Mouse (Mus musculus): ENCODE data around the gene Apoh. TPM values are rescaled to one million over a fixed set of nuclear protein-coding genes. Genes with fewer than 3 reads are reported as not detected.
A peak's percentile ranks its signal among the peaks of the same experiment; 100 is the strongest.

Apoh gene
- total RNA-seq, 2 experiments from 2014 or later: 0.22 TPM; not detected in 1

DNA sequence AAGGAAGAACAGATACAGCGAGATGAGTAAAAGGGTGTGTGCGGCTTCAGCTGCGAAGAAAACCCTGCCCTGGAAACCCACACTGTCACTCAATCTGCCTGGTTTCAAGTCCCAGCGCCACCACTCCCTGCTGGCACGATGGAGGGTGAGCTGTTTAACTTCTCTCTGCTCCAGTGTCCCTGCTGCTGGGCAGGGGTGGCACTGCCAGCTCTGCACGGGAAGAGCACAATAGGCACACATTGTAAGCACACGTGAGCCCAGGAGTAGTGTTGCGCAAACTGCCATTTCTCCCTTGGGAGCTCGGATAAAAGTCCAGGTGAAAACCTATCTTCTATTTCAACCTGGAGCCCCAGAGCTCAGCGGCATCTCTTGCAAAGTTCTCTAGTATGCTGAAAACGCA is 12.3 kb upstream of the Apoh start:
- intact Hi-C loops (cut with DNase I): no loop called here
- no peak for DNase-seq

DNA sequence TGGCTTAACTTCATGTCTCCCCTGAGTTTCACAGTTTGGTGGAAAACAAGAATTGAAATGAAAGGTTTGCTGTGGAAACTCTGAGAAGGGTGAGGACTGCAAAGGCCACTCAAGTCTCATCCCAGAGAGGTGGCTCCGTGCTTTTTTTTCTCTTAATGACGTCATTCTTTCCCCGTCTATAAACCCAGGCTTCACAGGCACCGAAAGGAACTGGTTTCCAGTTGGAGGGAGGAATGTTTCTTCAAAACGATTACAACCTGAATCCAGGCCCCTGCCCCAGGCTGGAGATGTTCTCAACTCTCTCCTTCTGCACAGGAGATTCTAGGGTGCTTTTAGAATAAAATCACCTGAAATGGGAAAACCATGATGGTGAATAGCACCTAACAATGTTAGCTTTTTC is 10.1 kb upstream of the Apoh start:
- intact Hi-C loops (cut with DNase I): no loop called here
- DNase-seq: no peak

DNA sequence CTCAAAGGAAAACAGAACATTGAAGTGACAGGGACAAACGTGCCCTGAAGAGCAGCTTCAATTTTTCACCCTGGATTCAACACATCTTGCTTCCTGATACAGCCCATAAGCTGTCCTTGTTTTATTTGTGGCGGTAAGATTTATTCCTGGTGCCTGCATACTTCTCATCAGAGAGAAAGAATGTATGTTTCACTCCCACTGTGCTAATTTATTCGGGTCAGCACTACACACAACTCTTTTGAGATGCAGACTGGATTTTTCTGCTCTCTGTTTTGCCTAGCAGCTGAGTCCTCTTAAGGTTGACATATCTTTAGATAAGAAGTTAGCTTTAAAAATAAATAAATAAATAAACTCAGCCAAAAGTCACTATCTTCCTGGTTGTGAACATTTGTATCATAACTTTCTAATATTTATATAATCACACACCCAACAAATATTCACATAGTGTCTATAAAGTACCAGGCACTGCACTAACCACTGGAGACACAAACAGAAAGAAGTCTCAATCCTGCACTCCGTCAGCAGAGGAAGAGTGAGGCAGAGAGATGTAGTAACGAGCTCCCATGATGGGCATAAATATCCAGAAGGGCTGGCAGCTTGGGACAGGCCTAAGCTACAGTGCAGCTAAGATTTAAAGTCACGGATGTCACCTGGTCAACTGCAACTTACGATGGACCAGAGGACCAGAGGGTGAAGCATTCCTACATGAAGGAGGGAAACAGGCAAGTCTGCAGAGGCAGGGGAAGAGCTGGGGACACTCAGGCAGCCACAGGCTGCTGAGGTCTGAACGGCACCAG is 9.4 kb upstream of the Apoh start:
- intact Hi-C loops (cut with DNase I): no loop called here
- DNase-seq: no peak

DNA sequence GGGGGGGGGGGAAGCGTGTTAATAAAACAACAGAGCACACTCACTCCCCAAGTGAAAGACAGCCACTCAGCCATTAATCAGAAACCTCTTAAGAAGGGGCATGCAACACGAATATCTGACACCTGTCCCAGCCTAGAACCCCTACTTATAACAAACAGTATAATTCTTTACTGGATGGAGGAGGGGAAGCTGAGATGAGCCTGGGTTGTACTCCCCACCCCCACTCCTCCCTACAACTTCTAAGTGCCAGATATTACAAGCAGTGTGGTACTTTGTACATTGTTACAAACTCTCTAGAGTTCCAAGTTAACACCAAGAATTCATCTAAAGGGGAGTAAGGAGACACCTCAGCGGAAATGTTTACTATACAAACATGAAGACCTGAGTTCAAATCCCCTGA is 8.5 kb upstream of the Apoh start:
- intact Hi-C loops (cut with DNase I): no loop called here
- no peak for DNase-seq

DNA sequence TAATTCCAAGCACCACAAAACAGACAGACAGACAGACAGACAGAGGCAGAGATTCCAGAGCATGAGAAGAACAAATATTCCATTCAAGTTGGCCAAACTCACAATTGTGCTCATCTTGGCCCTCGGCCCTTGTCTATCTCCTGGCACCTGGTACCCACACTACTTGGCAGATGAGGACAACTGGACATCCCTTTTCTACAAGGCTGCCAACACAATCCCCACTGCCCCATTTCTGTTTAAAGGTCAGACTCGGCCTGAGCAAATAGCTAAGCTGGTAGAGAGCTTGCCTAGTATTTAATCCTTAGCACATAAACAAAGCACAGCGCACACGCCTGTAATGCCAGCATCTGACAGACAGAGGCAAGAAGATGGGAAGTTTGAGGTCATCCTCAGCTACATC is 7.6 kb upstream of the Apoh start:
- intact Hi-C loops (cut with DNase I): no loop called here
- DNase-seq: peak; percentile 14 to 26

DNA sequence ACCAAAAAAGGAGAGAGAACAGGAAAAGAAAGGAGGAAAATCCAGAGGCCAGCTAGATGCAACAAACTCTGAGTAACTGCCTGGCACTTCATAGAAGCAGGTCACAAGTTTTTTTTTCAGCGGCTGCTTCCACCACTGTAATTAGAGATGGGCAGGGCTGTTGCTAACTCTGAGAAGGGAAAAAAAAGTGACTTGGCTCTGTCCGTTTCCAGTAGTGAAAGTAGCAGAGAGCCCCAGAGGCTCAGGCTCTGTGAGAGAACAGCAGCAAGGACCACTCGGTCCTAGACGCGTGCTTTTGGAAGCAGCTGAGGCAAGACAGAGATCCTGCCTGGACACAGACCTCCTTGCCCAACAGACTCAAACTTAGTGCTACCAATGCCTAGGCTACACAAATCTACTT is 6.7 kb upstream of the Apoh start:
- intact Hi-C loops (cut with DNase I): no loop called here

DNA sequence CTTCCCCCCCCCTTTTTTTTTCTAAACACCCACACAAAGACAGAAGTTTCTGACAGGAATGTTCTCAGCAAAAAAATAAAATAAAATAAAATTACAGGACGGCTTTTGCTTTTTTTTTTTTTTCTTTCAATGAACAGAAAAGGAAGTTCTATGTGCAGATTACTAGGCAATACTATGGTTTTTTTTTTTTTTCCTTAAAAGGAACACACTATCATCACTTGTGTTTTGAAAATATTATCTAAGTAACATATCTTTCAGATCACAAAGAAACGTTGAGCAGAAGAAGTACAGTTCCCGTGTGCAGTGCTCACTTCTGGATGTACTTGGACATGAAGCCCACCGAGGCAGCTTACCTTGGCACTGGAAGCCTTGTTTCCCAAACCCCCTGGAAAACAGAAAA is 2.9 kb upstream of the Apoh start:
- intact Hi-C loops (cut with DNase I): loop anchor here (5.0 kb wide), 2 partner anchors 83 to 123 kb away; no protein-coding TSS in a partner anchor
- DNase-seq: no peak

More for the DNA sequence above, 6.7 kb upstream of the Apoh start:
- DNase-seq: peak; percentile 41 to 51

DNA sequence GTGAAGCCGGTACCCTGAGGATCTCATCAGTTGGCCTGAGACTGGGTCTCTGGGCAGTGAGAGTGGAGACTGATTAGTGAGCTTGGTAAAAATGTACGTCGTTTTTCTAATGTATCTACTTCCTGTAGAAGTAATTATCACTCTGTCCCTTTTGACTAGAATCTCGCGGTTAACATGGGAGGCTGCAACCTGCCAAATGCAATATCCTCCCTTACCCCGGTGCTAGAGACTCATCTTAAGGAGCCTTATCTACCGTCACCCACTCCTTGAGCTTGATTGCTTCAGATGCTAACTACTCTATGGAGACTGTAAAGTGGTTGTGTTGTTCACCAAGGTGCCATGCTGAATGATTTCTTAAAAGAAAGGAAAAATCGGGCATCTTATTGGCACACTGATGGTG is 1.4 kb upstream of the Apoh start:
- DNase-seq: no peak
- intact Hi-C loops (cut with DNase I): loop anchor here (5.0 kb wide), 2 partner anchors 84 to 124 kb away; no protein-coding TSS in a partner anchor

DNA sequence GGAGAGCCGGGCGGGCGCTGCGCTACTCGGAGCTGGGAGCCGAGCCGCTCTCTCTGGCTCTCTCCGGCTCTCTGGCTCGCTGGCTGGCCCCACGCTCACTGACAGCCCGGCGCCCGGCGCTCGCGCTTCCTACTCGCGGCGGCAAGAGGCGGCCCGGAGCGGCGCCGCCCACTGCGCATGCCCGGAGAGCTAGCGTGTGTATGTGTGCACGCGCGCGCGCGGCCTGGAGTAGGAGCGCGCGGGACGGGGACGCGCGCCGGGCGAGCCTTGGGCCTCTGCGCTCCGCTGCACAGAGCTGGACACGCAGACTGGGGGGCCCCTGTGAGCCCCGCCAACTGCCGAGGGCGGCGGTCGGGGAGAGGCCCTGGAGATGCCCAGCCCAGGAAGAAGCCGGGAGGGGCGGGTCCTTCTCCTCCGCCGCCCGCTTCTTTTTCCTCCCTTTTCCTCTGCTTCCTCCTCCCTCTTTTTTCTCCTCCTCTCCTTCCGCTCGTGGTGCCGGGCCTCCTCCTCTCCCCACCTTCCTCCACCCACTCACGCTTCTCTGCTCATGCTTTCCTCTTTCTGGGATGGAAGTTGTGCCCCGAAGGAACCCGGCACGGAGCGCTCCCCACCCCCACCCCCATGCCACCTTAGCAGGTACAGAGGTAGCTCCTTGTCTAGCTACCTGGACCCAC is 772 bp downstream of the Apoh start, which contains the start of gene Prkca:
Gene Prkca, minus strand, starts transcription at position 140 of the 674 bp plus-strand sequence.
- intact Hi-C loops (cut with DNase I): loop anchor here (2.0 to 5.0 kb wide), 3 partner anchors 33 to 127 kb away; no protein-coding TSS in a partner anchor
- peak; percentile 95 to 96 for DNase-seq

DNA sequence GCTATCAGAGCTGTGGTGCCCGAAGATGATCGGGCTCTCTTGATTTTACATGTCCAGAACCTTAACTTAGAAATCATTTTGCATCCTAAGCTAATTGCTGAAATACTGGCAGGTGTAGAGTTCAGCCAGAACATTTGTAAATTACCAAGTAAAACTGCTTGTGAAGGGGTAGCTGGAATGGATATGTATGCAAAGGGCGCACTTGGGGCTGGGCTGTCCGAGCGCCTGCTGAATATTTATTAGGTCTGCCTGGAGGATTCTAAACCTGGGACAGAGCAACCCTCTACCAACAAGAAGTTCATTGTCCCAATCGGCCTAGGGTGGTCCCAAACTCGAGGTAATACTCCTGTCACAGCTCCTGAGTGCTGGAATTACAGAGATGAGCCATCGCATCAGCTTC is 1.6 kb downstream of the Apoh start:
- no peak for DNase-seq
- intact Hi-C loops (cut with DNase I): loop anchor here (2.0 to 5.0 kb wide), 4 partner anchors 32 to 127 kb away; no protein-coding TSS in a partner anchor

DNA sequence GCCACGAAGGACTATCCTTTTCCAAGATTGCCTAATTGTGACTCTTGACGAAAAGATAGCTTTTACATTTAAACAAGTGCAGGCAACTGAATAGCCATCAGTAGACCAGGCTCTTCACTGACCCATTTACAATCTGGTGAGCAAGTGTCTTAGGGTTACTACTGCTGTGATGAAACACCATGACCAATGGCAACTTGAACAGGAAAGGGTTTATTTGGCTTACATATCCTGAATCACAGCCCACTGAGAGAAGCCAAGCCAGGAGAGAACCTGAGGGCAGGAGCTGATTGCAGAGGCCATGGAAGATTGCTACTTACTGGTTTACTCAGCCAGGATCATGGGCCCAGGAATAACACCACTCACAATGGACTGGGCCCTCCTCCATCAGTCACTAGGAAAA is 2.2 kb downstream of the Apoh start:
- intact Hi-C loops (cut with DNase I): loop anchor here (2.0 to 5.0 kb wide), 2 partner anchors 31 to 43 kb away; no protein-coding TSS in a partner anchor
- no peak for DNase-seq

DNA sequence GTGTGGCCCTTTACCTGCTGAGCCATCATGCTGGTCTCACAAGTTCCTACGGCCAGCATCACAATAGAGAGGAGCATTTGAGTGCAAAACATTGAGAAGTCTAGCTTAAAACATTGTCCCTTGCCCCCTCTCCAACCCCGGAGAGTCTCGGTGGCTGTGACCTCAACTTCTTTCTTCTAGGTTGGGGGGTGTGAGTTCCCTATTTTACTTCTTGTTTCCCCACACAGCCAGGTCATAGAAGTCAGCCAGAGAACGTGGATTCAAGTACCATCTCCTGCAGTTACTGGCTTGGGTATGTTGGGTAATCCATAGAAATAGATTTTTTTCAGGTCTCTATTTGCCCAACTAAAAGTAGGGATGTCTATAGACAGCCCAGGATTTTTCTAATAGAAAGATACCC is 7.6 kb downstream of the Apoh start:
- DNase-seq: no peak
- intact Hi-C loops (cut with DNase I): no loop called here

DNA sequence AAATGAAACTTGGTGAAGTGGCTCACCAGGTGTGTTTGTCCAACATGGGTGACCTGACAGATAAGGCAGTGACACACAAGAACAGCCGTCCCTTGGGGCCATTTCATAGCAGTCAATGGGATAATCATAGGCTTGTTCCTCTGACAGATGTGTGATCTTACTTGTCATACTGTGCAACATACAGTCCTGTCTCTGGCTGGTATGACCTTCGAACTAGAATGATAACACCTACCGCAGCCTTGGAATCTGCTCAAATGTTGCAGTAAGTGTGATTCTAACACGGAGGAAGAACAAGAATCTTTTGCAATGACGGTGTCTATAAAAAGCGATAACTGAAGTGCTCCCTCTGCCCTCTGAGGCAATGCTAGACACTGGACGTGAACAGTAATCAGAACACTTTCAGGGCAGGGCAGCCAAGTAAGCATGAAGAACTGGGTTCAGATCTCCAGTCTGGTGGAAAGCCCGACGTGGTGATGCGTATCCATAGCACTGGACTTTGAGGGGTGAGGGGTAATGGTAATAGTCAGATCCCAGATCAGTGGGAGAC is 9.8 kb downstream of the Apoh start:
- intact Hi-C loops (cut with DNase I): no loop called here
- no peak for DNase-seq

DNA sequence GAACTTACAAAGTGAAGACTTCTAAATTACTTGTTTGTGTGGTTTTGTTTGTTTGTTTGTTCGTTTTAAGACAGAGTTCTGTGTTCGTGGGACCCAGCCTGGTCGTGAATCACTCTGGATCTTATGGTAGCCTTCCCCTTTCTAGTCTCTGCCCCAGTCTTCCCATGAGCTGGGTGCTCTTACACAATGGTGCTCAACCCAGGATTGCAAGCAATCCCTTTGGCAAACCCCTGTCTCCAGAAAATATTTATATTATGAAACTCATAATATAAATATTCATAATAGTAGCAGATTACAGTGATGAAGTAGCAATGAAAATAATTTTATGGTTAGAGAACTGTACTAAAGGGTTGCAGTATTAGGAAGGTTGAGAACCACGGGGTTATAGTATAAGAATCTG is 12.9 kb downstream of the Apoh start:
- intact Hi-C loops (cut with DNase I): no loop called here
- DNase-seq: no peak

DNA sequence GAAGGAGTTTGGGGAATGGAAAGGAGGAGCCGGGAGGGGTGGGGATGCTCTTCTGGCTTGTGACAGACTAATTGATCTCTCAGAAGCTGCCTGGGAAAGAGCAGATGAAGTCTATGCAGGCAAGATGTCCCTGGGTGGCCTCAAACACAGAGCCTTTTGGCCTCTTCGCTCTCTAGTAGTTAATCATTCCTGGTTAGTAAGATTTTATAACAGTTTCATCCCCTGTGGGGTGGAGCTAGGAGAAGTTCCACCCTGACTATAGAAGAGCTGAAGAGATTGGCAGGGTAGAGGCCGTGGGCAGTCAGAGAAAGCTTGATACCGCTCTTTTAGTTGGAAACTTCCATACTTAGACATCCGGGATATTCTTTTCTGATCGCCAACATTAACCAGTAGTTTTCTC is 15.8 kb downstream of the Apoh start:
- no peak for DNase-seq
- intact Hi-C loops (cut with DNase I): no loop called here

DNA sequence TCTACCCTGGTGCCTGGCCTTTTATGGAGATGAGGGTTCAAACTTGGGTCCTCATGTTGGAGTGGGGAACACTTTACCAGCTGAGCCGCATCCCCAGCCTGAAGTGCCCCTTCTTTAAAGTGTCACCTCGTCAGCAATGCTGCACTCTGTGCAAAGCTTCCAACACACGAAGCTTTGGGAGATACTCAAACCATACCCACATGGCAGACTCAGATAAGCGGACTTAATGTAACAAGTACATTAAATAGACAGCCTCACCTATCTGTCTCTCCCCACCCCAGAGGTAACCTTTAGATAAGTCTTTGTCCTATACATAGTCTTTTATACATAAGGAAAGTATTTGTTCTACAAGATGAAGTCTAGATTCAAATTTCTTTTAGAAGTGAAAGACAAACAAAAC is 17.8 kb downstream of the Apoh start:
- DNase-seq: no peak
- intact Hi-C loops (cut with DNase I): no loop called here

DNA sequence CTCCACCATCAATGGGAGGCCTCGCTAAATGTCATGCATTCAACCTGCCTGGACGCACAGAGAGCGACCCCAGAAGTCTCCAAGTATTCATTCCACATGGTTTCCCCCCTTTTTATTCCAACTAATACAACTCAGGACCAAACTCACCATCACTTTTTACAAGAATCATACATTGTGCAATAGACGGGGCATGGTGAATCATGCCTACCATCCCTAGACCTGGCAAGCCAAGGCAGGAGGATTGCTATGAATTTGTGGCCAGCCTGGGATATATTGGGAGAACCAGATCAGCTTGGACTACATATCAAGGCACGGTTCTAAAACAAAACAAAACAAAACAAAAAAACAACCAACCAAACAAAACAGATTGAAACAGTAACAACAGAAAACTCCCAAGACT is 19.8 kb downstream of the Apoh start:
- DNase-seq: no peak
- intact Hi-C loops (cut with DNase I): no loop called here

DNA sequence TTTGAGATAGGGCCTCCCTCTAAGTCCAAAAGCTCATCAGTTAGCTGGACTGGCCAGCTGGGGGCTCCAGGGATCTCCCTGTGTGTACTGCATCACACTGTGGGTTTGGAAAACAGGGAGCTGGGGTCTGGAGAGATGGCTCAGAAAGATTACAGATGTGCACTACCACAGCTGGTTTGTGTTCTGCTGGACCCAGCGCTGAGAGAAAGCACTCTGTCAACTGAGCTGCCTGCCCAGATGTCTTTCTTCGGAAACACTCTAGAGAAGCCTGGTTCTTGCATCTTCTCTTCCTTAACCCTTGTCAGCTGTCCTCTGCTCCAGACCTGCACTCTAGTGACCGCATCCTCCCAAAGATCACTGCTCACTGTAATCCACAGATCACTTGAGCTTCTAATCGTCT is 20.8 kb downstream of the Apoh start:
- no peak for DNase-seq
- intact Hi-C loops (cut with DNase I): no loop called here

DNA sequence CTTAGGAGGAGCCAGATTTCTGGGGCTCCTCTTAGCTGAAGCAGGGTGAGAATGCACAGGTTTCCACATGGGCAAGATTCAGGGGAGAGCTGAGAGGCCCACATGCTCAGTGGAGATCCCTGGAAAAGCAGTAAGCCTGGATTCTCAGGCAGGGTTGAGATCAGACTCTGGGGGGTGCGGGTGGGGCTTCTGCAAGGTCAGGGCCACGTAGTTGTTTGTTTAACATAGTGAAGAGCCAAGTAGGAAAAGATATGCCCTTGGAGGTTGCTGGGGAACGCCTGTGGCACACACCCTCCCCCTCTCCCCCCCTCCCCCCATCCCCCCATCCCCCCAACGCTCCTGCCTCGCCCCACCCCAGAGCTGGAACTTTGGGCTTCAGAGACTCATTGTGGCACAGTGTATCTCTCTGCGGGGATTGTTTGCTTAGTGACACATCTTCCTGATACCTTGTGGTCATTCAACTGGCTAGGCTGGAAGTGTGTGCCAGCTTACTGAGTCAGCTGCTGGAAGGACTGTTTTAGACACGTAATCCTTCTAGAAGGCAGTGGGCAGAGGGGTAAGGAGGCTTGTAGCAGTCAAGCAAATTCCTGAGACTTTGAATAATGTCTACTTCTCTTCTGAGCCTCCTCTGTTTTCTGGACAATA is 21.9 kb downstream of the Apoh start:
- peak; percentile 20 to 29 for DNase-seq
- intact Hi-C loops (cut with DNase I): no loop called here

DNA sequence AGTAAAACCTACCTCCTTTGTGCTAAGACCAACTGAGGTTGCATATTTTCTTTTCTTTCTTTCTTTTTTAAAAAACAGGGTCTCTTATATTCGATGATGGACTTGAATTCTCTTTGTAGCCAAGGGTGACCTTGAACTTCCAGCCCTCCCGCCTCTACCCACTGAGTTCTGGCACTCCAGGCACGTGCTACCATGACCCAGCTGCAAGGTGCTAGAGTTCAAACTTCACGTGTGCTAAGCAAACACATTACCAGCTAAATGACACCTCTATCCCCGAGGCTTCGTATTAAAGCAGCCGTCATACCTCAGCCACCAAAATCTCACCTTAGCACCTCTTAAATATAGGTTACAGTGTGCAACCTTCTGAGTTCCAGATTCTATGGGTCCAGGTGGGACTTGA is 22.4 kb downstream of the Apoh start:
- intact Hi-C loops (cut with DNase I): no loop called here
- no peak for DNase-seq

DNA sequence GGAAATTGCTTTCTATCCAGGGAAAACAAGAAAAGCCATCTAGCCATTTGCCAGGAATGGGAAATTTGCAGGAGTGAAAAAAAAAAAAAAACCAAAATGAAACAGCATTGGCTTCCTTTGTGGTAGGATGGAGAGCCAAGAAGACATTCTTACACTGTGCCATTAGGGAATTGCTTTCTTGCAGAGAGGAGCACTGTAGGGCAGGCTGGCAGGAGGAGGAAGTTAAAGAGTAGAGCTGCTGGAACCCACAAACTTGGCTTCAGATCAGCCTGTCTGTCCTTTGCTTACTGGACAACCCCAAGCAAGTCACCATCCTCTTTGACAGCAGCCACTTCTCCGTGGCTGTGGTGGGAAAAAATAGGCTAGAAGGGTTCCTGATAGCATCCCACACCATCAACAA is 23.9 kb downstream of the Apoh start:
- DNase-seq: no peak
- intact Hi-C loops (cut with DNase I): no loop called here

Measured in heart, postnatal 10 days (tissue).